Mouse (Mus musculus): Measurements from ENCODE around the gene Nav2.

DNA sequence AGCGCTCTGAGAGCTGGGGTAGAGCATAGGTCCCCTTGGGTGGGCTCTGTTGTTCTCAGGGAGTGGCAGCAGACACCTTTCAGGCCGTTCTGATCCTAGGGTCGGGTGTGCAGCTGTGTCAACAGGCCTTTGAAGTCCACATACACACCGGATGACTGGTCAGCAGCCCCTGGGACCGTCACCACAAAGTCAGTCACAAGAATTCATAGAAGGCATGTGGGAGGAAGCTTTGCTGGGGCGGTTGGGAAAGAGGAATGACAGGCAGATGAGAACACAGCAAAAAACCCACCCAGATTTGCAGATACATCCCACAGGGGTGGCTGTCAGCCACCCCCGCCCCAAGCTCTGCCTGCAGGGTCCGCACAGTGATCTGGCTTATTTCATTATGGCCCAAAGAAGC is 20.5 kb upstream of the Nav2 start:
- TF ChIP-seq CTCF (IDR thresholded peaks at IDR 0.05): no peak
- no peak for TF ChIP-seq EP300 (IDR thresholded peaks at IDR 0.05)

All from lung, postnatal 0 days (tissue).